In genomic region chr19:5294972-5295735, GRCm38 (mm10) we compare ENCODE assay signal across 8 mouse cellular contexts. TPM values are rescaled to one million over a fixed set of nuclear protein-coding genes. Genes with fewer than 3 reads are reported as not detected.
DNase-seq lines count a peak whose midpoint lies in the region; ATAC-seq and TF ChIP-seq lines count a peak whose summit lies in the region.

Sf3b2 (minus strand) TSS chr19:5295455.

- peak; percentile 100 for DNase-seq in ZHBTc4 (ENCODE audit: low read depth, low spot score)
- peak; percentile 99 for DNase-seq in gastrocnemius, adult 2 months
- DNase-seq in hindbrain, postnatal 0 days (ENCODE audit: low spot score), result peak; percentile 100
- peak; percentile 97 for DNase-seq in left cerebral cortex, adult 2 months (ENCODE audit: extremely low spot score in 1 of 2, low spot score in 2 of 2)
- peak; percentile 99 for DNase-seq in right cerebral cortex, adult 2 months (ENCODE audit: low spot score in 2 of 2)
- peak; percentile 99 for DNase-seq in urinary bladder, postnatal 14 days (ENCODE audit: low spot score)

- no peaks in the 10 kb centered on the region for H3K9me3 ChIP-seq in hindbrain, postnatal 0 days (ENCODE audit: low read length)

- H3K36me3 ChIP-seq in hindbrain, postnatal 0 days (ENCODE audit: insufficient read depth, low read length), result peaks cover 22% of the 10 kb centered on the region

- peak; percentile 80 for TF ChIP-seq CTCF in gastrocnemius, adult 2 months (IDR thresholded peaks at IDR 0.05)
- TF ChIP-seq CTCF in hindbrain, postnatal 0 days (IDR thresholded peaks at IDR 0.05; ENCODE audit: low read depth), result peak; percentile 84
- TF ChIP-seq CTCF in left cerebral cortex, adult 2 months (IDR thresholded peaks at IDR 0.05), result peak; percentile 90

- under 1% methylated on average over 46 of the region's 46 CpGs for WGBS in hindbrain, postnatal 0 days

- peak; percentile 98 for ATAC-seq in common myeloid progenitor, adult 5-6 weeks (replicated peaks; ENCODE audit: low read depth, poor library complexity, severe bottlenecking)
- peak; percentile 97 for ATAC-seq in hindbrain, postnatal 0 days
- ATAC-seq in megakaryocyte, adult 5-6 weeks (ENCODE audit: poor library complexity, severe bottlenecking), result peak; percentile 98

- H3K27ac ChIP-seq in gastrocnemius, adult 2 months, result peak within 1 kb of the TSS; percentile 90
- H3K27ac ChIP-seq in hindbrain, postnatal 0 days, result peak within 1 kb of the TSS; percentile 91
- H3K27ac ChIP-seq in left cerebral cortex, adult 2 months, result peak within 1 kb of the TSS; percentile 93

- peaks cover 15% of the 10 kb centered on the region for H3K4me1 ChIP-seq in hindbrain, postnatal 0 days (ENCODE audit: insufficient read depth, low read length)

- peak within 1 kb of the TSS; percentile 81 for H3K4me2 ChIP-seq in hindbrain, postnatal 0 days (ENCODE audit: low read depth, low read length)

- H3K9ac ChIP-seq in hindbrain, postnatal 0 days (replicated peaks; ENCODE audit: low read length), result peak within 1 kb of the TSS; percentile 83

- H3K27me3 ChIP-seq in hindbrain, postnatal 0 days (ENCODE audit: insufficient read depth, low read length), result no peaks in the 10 kb centered on the region

- intact Hi-C loops in gastrocnemius, adult 2 months (cut with DNase I), result loop anchor here (2.0 kb wide), 1 partner anchor 50 kb away; no protein-coding TSS in a partner anchor
- intact Hi-C loops in left cerebral cortex, adult 2 months (cut with DNase I), result loop anchor here (1.0 kb wide), 2 partner anchors 22 to 93 kb away; partner anchors contain the start of genes Pacs1 and Sart1

- peak within 1 kb of the TSS; percentile 85 for H3K4me3 ChIP-seq in gastrocnemius, adult 2 months
- H3K4me3 ChIP-seq in hindbrain, postnatal 0 days (ENCODE audit: low read length), result peak within 1 kb of the TSS; percentile 95
- H3K4me3 ChIP-seq in left cerebral cortex, adult 2 months, result peak within 1 kb of the TSS; percentile 86

RNA-seq across cellular contexts. Expression of gene Sf3b2, which starts in this region (rescaled TPM):
- 235 and 265 TPM in 2 replicates for total RNA-seq in common myeloid progenitor, adult 5-6 weeks (2017)
- 10 to 100 TPM; 66.5 to 78.9 TPM for total RNA-seq in gastrocnemius, adult 2 months (2021)
- 266 and 341 TPM in 2 replicates for total RNA-seq in hindbrain, postnatal 0 days (2014; rRNA removed)
- polyA plus RNA-seq in hindbrain, postnatal 0 days (2015; fragmentation: Nextera tagmentation; extraction: Ambion mirVana), result 322 and 334 TPM in 2 replicates
- 100 to 1,000 TPM; 194 to 201 TPM for total RNA-seq in left cerebral cortex, adult 2 months (2021)
- total RNA-seq in megakaryocyte, adult 5-6 weeks (2015), result 109 TPM in 2 replicates
- total RNA-seq in megakaryocyte, adult 5-6 weeks (2017), result 240 and 249 TPM in 2 replicates

Comparison
In these comparisons a context has a peak if more than half of its experiments do, and no peak if none do; other contexts are left out.
1. Peak in every context shown above with its lines: DNase-seq, ATAC-seq, H3K4me3 ChIP-seq and H3K27ac ChIP-seq.